Mouse (Mus musculus) granulocyte monocyte progenitor cell, adult 5-6 weeks (primary cell): Measurements from ENCODE around the gene Cnnm2. TPM values are rescaled to one million over a fixed set of nuclear protein-coding genes. Genes with fewer than 3 reads are reported as not detected.
"Not testable (repeated sequence)": the region's sequence is repeated elsewhere in the genome, so short reads cannot be mapped to it uniquely, and the experiment has no call there.

Experiments used
- ATAC-seq: replicated peaks from 2 replicates; pipeline ENCODE4 v1.8.0; 2016; ENCODE audit warnings: mild to moderate bottlenecking, moderate TSS enrichment, inconsistent platforms; ENCODE audit not compliant: poor library complexity, severe bottlenecking
- total RNA-seq, 2 experiments: library from RNA; stranded (forward) in 1 of 2; stranded (reverse) in 1 of 2; fragments of 200-712, 200-1000 nt in 1 of 2; fragments of >200 nt in 1 of 2; fragmentation: Nextera tagmentation in 1 of 2; gene quantifications; 2 replicates each; pipeline ENCODE4 v1.2.3; 2014 to 2017

The Cnnm2 gene
- total RNA-seq, 2 experiments from 2014 or later = 7.2 to 12.1 TPM

DNA sequence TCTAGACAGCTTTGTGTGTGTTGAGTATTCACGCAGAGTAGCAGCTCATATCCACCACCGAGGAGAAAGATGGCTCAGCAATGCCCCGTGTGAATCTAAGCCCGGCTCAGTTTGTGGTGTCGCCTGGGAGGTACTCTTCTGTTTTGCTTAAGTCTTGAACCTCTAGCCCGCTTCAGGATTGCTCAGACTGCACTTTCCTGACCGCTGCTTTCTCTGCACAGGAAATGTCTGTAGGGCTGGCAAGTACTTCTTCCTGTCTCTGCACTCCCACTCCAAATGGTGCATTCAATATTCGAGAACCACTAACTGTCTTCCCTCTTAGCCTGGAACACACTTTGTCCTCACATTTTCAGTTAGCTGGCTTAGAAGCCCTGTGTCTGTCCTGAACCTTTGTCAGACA, 2.3 kb upstream of the Cnnm2 start:
- no peak for ATAC-seq

DNA sequence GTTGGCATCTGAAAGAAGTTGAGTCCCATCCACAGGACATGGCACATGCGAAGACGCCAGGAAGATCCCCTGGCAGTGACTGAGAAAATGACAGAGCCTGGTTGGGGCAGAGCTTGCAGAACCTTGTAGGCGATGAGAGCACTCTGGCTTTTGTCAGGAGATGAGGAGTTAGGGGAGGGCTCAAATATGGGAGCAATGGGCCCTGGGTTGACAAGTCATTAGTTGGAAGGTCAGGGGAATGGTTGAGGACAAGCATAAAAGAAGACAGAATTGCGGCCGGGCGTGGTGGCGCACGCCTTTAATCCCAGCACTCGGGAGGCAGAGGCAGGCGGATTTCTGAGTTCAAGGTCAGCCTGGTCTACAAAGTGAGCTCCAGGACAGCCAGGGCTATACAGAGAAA, 1.5 kb upstream of the Cnnm2 start:
- ATAC-seq = not testable (repeated sequence)

DNA sequence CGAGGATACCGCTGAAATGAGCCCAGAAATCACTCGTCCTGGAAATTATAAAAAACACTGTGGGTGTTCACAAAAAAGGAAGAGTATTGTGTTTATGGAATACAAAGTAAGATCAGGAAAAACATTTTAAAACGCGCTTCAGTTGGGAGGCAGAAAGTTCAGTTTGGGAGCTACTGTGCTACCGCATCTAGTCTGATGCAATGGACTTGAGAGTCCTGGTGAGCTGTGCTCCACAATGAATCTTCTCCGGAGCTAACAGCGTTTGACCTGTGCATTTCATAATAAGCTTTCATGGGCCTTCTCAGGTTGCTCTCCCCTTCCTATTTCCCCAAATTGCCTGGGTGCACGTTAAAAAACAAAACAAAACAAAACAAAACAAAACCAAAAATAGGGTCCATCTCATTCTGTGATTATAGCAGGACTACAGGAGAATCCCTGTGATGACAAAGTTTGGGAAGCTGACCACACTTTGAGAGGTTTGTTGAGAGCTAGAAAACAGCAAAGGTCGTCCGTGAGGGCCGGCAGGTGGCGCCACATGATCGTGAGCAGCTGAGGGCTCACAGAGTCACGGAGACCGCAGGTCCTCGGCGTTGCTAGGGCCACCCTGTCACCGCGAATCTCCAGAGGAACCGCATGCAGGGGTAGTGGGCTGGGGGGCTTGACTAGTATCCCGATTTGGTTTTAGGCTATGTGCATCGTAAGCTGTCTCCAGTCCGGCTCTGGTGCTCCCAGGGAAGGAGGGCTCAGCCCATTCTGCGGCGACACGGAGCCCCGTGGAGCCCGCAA, 828 bp upstream of the Cnnm2 start:
- peak; percentile 53 for ATAC-seq

DNA sequence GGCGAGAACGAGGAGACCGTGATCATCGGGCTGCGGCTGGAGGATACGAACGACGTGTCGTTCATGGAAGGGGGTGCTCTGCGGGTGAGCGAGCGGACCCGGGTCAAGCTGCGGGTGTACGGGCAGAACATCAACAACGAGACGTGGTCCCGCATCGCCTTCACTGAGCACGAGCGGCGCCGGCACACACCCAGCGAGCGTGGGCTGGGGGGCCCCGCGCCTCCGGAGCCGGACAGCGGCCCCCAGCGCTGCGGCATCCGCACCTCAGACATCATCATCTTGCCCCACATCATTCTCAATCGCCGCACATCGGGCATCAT, 535 bp downstream of the Cnnm2 start:
- ATAC-seq = no peak

DNA sequence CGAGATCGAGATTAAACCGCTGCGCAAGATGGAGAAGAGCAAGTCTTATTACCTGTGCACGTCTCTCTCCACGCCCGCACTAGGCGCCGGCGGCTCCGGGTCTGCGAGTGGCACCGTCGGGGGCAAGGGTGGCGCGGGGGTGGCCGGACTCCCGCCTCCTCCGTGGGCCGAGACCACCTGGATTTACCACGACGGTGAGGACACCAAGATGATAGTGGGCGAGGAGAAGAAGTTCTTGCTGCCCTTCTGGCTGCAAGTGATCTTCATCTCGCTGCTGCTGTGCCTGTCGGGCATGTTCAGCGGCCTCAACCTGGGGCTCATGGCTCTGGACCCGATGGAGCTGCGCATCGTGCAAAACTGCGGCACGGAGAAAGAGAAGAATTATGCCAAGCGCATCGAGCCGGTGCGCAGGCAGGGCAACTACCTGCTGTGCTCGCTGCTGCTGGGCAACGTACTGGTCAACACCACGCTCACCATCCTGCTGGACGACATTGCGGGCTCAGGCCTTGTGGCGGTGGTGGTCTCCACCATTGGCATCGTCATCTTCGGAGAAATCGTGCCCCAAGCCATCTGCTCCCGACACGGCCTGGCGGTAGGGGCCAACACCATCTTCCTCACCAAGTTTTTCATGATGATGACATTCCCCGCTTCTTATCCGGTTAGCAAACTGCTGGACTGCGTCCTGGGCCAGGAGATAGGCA, 1.0 kb downstream of the Cnnm2 start:
- ATAC-seq = no peak

DNA sequence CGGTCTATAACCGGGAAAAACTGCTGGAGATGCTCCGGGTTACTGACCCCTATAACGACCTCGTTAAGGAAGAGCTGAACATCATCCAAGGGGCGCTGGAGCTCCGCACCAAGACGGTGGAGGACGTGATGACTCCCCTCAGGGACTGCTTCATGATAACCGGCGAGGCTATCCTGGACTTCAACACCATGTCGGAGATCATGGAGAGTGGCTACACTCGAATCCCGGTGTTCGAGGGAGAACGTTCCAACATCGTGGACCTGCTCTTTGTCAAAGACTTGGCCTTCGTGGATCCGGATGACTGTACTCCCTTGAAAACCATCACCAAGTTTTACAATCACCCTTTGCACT, 1.6 kb downstream of the Cnnm2 start:
- no peak for ATAC-seq

DNA sequence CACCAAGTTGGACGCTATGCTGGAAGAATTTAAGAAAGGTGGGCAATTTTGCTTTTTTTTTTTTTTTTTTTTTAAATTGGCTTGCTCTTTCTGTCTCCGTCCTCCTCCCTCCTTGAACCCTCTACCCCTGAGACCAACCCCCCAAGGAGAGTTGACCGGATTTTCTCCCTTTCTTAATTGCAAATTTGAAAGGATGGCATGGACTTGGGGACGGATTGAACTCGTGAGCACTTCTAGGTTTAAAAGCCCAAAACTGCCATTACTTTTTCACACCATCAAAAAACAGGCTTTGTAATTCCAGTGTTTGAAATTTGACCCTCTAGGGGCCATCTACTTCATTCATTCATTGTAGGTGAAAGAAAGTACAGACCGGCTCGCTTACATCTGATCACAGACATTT, 2.0 kb downstream of the Cnnm2 start:
- no peak for ATAC-seq

DNA sequence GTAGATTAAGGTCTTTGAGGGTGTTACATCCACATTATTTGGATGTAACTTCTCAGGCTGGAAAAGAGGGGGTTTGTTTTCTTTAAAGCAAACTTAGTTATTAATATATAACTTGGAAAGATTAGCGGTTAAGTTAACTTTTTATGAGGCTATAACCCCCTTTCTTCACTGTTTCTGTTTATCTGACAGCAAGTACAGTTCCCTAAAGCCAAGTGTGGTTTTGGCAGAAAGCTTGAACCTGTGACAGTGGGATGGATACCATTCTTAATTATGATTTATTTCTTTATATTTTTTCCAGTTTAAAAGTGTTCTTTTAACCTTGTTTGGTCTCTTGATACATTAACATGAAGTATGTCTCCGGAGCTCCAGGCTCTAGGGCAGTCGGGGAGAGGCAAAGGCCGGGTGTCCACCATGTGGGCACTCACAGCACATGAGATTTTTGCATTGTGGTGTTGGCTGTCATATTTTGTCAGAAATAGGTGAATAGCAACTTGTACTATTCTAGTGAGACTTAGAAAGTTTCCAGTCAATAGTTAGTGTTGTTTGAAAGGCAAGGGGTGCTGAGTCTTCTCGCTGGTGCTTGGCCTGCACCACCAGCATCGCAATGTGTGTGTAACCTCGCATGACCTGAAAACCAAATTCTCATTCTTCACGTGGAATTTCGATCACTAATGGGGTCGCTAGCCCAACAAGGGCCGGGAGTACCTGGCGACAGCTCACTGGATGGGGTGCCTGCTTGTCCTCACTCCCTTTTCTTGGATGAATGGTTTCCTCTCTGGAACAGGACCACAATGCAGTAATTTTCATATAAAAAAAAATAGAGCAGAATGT, 2.8 kb downstream of the Cnnm2 start:
- ATAC-seq = no peak

DNA sequence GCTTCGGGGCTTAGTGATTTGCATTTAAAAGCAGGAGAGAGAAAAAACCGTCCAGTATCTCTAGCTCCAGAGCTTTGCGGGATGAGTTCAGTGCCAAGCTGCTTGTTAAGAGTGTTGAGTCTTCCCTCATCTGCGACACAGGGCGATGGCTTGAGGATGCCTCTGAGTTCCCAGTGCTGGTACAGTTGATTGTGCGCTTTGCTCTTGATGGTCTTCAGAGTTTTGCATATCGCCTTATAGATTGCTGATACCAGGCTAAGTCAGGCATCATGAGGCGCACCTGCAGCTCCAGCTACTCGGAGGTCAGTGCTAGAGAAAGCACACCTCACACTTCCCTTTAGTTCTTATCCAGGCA, 3.3 kb downstream of the Cnnm2 start:
- ATAC-seq = no peak

DNA sequence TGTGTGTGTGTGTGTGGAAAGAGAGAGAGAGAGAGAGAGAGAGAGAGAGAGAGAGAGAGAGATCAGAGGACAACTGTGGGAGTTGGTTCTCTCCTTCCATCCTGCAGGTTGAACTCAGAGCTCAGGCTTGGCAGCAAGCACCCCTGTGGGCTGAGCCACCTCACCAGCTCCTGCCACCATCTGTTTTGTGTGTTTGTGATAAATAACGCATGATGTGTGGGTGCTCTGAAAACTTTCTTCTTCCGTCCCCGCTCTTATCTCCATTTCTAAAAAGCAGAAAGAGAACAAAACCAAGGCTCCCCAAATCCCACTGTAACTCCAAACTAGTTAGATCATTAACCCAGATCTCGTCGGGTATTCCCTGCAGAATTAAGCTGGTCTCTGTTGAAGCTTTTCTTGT, 4.7 kb downstream of the Cnnm2 start:
- ATAC-seq = no peak

DNA sequence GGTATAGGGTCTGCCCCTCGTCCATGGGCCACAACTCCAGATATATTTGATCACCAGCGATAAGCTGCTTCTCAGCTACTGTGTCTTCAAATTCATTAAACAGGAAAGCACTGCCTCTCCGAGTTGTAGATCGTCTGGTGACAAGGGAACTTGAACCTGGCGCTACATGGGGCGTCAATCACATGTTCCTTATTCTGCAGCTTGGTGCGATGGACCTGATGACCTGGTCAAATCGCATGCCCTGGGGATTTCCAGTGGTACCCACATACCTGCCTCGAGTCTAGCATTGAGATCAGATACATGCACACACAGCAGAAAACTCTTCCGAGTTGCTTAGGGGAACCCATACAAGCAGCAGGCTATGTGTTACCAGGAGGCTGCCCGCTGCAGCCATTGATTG, 8.4 kb downstream of the Cnnm2 start:
- no peak for ATAC-seq

DNA sequence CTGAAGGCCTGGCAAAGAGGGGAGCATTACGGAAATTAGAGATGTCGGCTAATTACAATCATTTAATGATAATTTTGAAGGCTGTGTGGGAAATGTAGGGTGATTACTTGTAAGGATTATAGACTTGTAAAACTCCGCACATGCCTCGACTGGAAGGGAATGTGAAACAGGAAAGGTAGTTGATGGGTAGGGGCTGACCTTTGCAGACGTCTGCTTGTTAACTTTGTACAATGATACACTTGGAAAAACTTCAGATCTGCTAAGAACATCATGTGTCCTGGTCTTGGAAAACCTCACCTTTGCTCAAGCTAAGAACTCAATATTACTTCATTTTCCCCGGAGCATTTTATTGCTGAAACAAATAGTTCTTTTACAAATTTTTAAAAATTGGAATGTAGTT, 10.4 kb downstream of the Cnnm2 start:
- ATAC-seq = no peak

DNA sequence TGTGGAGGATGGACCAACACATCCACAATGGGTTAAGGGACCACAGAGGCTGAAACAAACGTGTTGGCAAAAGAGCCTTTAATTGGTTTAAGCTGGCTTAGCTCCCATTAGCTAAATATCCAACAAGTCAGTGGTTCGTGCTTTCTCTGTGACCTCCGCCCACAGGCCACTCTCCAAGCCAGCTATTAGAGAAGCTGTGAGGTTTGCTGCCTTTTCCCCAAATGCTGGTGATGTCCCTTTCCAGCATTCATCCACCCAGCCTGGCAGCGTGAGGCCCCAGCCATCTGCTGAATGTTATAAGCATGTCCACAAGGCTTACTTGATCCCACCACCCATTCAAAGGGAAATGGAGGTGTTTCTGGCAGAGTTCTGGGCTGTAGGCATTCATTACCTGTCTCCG, 15.0 kb downstream of the Cnnm2 start:
- no peak for ATAC-seq

DNA sequence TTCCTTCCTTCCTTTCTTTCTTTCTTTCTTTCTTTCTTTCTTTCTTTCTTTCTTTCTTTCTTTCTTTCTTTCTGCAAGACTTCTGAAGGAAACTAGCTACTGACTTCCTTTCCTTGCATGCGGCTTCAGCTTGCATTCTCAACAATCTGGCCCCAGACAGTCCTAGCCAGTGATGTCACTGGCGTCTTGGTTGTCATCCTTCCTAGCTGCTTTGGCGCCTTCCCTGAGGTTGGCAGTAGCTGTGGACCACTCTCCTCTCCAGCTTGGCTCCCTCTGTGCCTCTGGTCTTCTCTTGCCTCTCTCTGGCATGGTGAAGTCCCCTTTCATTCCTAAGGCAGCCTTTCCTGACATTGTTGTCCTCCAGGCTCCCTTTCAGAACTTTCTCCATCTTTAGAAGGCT, 15.5 kb downstream of the Cnnm2 start:
- no peak for ATAC-seq

DNA sequence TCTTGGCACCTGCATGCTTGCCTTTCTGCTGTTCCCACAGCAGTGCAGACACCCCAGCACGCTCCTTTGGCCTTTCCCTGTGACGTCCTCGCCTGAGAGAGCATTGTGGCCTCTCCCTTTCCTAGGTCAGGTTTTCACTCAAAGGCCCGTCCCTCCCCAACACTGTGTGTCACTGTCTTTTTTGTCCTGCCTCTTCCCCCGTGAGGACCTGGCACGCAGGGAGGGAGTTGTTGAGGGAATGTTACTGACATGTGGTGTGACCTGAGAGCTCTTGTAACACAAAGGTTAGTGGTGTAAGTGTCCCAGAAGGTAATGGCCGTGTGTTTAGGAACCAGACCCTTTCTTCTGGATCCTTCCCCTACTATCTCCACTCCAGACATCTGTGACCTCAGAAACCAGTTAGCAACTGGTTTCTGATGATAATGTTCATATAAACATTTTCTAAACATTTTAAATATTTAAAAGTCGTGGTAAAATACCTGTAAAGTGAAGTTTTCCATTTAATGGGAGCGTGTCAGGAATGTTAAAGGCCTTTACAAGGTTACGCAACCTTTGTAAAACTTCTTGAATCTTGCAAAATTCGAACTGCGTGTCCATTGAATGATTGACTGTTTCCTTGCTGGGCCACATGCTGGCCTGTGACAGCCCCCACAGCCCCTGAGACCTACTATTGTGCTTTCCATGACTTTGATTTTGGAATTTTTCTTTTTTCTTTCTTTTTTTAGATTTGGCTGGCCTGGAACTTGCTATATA, 16.7 kb downstream of the Cnnm2 start:
- ATAC-seq = no peak

DNA sequence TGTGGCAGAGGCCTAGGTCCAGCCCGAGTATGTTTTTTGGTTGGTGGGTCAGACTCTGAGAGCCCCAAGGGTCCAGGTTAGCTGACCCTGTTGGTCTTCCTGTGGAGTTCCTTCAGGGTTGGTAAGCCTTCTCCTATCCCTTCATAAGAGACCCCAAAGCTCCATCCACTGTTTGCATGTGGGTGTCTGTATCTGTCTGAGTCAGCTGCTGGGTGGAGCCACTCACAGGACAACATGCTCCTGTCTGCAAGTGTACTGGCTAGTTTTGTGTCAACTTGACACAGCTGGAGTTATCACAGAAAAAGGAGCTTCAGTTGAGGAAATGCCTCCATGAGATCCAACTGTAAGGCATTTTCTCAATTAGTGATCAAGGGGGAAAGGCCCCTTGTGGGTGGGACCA, 17.7 kb downstream of the Cnnm2 start:
- ATAC-seq = not testable (repeated sequence)

DNA sequence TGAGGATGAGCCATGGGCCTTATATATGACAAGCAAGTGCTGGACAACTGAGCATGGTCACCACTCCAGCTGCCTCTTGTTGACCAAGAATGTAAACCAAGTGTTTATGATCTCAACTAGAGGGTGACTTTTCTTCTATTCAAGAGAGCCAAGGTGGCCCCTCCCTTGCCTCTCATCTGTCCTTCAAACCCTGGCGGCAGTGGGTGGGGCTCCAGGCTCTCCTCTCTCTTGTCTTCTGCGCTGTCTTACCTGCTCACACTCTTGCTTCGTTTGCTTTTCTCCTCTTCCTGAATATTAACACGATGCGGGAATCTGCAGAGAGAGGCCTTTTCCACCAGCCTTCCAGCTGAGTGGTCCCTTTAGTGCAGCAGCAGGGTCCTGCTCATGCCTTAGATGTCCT, 22.6 kb downstream of the Cnnm2 start:
- no peak for ATAC-seq

DNA sequence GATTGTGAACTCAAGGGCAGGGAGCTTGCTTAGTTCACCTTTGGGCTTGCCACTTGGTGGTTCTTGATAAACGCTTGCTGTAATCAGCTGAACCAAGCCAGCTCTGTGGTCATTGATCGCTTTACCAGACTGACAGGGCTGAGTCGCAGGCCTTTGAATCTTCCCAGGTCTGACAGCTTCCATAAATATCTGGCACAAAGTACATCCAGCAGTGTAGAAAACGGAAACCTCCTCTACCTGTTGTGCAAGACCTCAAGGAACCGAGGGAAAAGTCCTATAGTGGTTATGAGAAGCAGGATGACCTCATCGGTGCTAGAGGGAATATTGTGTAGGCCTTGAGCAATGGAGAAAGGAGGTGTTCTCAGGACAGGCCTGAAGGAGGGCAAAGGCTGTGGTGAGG, 23.1 kb downstream of the Cnnm2 start:
- no peak for ATAC-seq

DNA sequence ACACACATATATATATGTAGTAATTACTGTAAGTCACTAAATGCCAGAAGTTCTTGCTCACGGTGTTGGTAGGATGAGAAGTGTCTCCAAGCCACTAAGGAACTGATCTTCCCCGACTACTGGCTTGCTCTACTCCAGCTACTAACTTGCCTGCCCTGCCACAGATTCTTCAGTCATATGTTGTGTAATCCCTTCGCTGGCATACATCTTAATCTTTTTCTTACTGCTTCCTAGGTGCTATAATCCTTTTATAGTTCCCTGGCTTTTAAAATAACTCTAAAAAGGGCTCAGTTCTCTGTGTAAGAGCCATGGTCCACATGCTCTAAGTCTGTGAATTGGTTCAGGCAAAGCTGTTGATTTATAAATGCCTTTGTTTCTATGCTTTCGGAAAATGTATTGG, 24.2 kb downstream of the Cnnm2 start:
- no peak for ATAC-seq

DNA sequence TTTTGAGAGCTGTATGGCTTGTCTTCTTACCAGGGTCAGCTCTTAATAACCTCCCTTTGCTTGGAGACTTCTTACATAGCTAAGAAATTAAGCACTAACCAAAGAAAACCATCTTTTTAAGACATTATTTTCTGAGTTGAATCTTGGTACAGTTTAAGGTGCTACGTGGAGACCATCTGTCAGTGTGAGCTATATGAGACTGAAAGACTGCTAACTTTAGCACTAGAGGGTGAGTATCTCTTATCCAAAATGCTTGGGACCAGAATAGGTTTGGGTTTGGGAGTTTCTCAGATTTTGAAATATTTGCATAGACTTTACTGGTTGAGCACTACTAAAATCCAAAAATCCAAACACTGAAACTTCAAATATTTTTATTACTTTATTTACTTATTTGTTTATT, 28.4 kb downstream of the Cnnm2 start:
- ATAC-seq = no peak

DNA sequence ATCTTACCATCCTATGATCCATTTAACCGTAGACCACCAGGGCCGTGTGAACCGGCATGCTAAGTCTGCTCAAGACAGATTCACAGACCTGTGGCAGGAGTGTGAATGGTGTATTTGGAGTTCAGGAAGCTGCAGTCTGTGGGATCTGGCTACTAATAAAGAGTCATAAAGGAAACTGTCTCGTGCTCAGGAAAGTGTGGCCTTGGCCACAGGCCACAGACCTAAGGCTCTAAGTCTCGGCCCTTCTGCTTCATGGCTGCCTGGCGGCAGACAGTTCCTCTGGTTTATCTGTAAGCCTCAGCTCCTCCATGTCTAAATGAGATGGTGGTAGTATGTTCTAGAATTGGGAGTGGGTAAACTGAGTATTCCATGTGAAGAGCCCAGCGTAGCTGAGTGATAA, 30.0 kb downstream of the Cnnm2 start:
- ATAC-seq = peak; percentile 57
